Mouse (Mus musculus) skeletal muscle tissue, adult 2 months (tissue): Measurements from ENCODE around the gene Limd1.

Experiments used
- DNase-seq: peaks from one replicate; pipeline ENCODE4 v3.0.0-alpha.2; 2012; ENCODE audit warnings: low read depth, low spot score

The Limd1 gene

GRCm38 (mm10) chr9:123481136-123481535 lies 2.6 kb downstream of the Limd1 start:
- DNase-seq, result no peak

GRCm38 (mm10) chr9:123483598-123483997 lies 5.1 kb downstream of the Limd1 start:
- no peak for DNase-seq

- no peak for DNase-seq
These were observed 6.3 kb downstream of the Limd1 start for GRCm38 (mm10) chr9:123484830-123485229.

- DNase-seq, result no peak
These were observed 7.1 kb downstream of the Limd1 start for GRCm38 (mm10) chr9:123485561-123485960.

GRCm38 (mm10) chr9:123486635-123487034 lies 8.1 kb downstream of the Limd1 start:
- no peak for DNase-seq

GRCm38 (mm10) chr9:123489073-123489472 lies 10.6 kb downstream of the Limd1 start:
- DNase-seq, result no peak

- DNase-seq, result peak; percentile 87
These were observed 11.3 kb downstream of the Limd1 start for GRCm38 (mm10) chr9:123489727-123490343.

GRCm38 (mm10) chr9:123490930-123491329 lies 12.4 kb downstream of the Limd1 start:
- peak; percentile 67 for DNase-seq

GRCm38 (mm10) chr9:123491917-123492585 lies 13.5 kb downstream of the Limd1 start:
- no peak for DNase-seq

- DNase-seq, result peak; percentile 54
These were observed 18.2 kb downstream of the Limd1 start for GRCm38 (mm10) chr9:123496665-123497064.

GRCm38 (mm10) chr9:123497906-123498305 lies 19.4 kb downstream of the Limd1 start:
- DNase-seq, result no peak

- DNase-seq, result no peak
These were observed 22.0 kb downstream of the Limd1 start for GRCm38 (mm10) chr9:123500480-123500879.

GRCm38 (mm10) chr9:123503171-123503834 lies 24.8 kb downstream of the Limd1 start:
- DNase-seq, result no peak

GRCm38 (mm10) chr9:123504325-123504724 lies 25.8 kb downstream of the Limd1 start:
- DNase-seq, result peak; percentile 75

- no peak for DNase-seq
These were observed 27.1 kb downstream of the Limd1 start for GRCm38 (mm10) chr9:123505598-123505997.

- DNase-seq, result no peak
These were observed 28.0 kb downstream of the Limd1 start for GRCm38 (mm10) chr9:123506270-123507146.

- DNase-seq, result no peak
These were observed 28.9 kb downstream of the Limd1 start for GRCm38 (mm10) chr9:123507380-123507779.

GRCm38 (mm10) chr9:123508986-123509385 lies 30.5 kb downstream of the Limd1 start:
- DNase-seq, result no peak

- DNase-seq, result no peak
These were observed 31.4 kb downstream of the Limd1 start for GRCm38 (mm10) chr9:123509638-123510604.

- DNase-seq, result no peak
These were observed 32.4 kb downstream of the Limd1 start for GRCm38 (mm10) chr9:123510926-123511325.

GRCm38 (mm10) chr9:123512482-123512881 lies 34.0 kb downstream of the Limd1 start:
- DNase-seq, result no peak
